Mouse (Mus musculus): ENCODE data around the gene Zic4.

DNA sequence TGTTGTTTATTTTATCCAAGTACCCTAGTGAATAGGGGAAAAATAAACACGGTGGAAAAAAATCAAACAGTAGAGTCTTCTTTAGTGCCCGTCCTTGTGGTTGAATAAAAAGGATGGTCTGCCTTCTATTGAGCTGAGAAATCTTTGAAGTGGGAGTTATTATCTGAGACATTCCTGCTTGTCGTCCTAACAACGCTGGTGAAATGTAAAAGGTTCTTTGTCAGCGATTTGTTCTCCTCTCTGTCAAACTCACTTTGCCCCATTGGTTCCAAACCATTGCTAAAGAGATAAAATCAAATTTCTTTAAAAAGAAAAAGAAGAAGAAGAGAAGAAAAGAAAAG lies 25.5 kb downstream of the Zic4 start:
- no peak for TF ChIP-seq ZNF384 (IDR thresholded peaks at IDR 0.05; ENCODE audit: low read depth, low read length)
- TF ChIP-seq ZC3H11A (IDR thresholded peaks at IDR 0.05; ENCODE audit: borderline replicate concordance, low read depth, low read length), result no peak
